Mouse (Mus musculus) kidney, postnatal 10 days (tissue): ENCODE measurements around the gene Elmod1.
"Not testable (repeated sequence)": the region's sequence is repeated elsewhere in the genome, so short reads cannot be mapped to it uniquely, and the experiment has no call there.

Source experiments
- DNase-seq: peaks from one replicate; pipeline ENCODE4 v3.0.0; 2021; ENCODE audit warnings: mixed read lengths

The Elmod1 gene

GRCm38 (mm10) chr9:53975122-53975518 lies at the start of gene Elmod1:
Gene Elmod1 (minus strand): TSS chr9:53975301.
- peak; percentile 58 for DNase-seq

GRCm38 (mm10) chr9:54022795-54023194 lies 47.7 kb upstream of the Elmod1 start:
- DNase-seq = no peak

GRCm38 (mm10) chr9:53994528-53994927 lies 19.4 kb upstream of the Elmod1 start:
- DNase-seq = no peak

- DNase-seq = not testable (repeated sequence)
Observed at GRCm38 (mm10) chr9:53992567-53992966, 17.5 kb upstream of the Elmod1 start.

- peak; percentile 37 for DNase-seq
Observed at GRCm38 (mm10) chr9:53990921-53991320, 15.8 kb upstream of the Elmod1 start.

GRCm38 (mm10) chr9:53986972-53987371 lies 11.9 kb upstream of the Elmod1 start:
- DNase-seq = peak; percentile 50

GRCm38 (mm10) chr9:53984868-53985267 lies 9.8 kb upstream of the Elmod1 start:
- peak; percentile 78 for DNase-seq

GRCm38 (mm10) chr9:53974328-53975121 lies 576 bp downstream of the Elmod1 start:
- DNase-seq = peak; percentile 13

- no peak for DNase-seq
Observed at GRCm38 (mm10) chr9:53973929-53974327, 1.2 kb downstream of the Elmod1 start.

GRCm38 (mm10) chr9:53973241-53973640 lies 1.9 kb downstream of the Elmod1 start:
- DNase-seq = no peak

- DNase-seq = no peak
Observed at GRCm38 (mm10) chr9:53972358-53972757, 2.7 kb downstream of the Elmod1 start.

GRCm38 (mm10) chr9:53967610-53968368 lies 7.3 kb downstream of the Elmod1 start:
- DNase-seq = no peak

- no peak for DNase-seq
Observed at GRCm38 (mm10) chr9:53957021-53957420, 18.1 kb downstream of the Elmod1 start.

- DNase-seq = no peak
Observed at GRCm38 (mm10) chr9:53954853-53955252, 20.2 kb downstream of the Elmod1 start.

GRCm38 (mm10) chr9:53947463-53947862 lies 27.6 kb downstream of the Elmod1 start:
- no peak for DNase-seq

- no peak for DNase-seq
Observed at GRCm38 (mm10) chr9:53938555-53938954, 36.5 kb downstream of the Elmod1 start.

- peak; percentile 40 for DNase-seq
Observed at GRCm38 (mm10) chr9:53934179-53934578, 40.9 kb downstream of the Elmod1 start.

- DNase-seq = no peak
Observed at GRCm38 (mm10) chr9:53933375-53933774, 41.7 kb downstream of the Elmod1 start.

GRCm38 (mm10) chr9:53930906-53931305 lies 44.2 kb downstream of the Elmod1 start:
- no peak for DNase-seq

GRCm38 (mm10) chr9:53921061-53921460 lies 54.0 kb downstream of the Elmod1 start:
- DNase-seq = no peak

- no peak for DNase-seq
Observed at GRCm38 (mm10) chr9:53915929-53916721, 59.0 kb downstream of the Elmod1 start.

- DNase-seq = no peak
Observed at GRCm38 (mm10) chr9:53910823-53911222, 64.3 kb downstream of the Elmod1 start.

- DNase-seq = no peak
Observed at GRCm38 (mm10) chr9:53910331-53910730, 64.8 kb downstream of the Elmod1 start.
